Mouse (Mus musculus) limb, embryonic 14.5 days (tissue): ENCODE data around the gene 9130008F23Rik. TPM values are rescaled to one million over a fixed set of nuclear protein-coding genes. Genes with fewer than 3 reads are reported as not detected.

Experiments used
- ATAC-seq: fragments of 200-750 bp; cut with Nextera tagmentation; 2 replicates; pipeline ENCODE4 v1.8.0; 2017; ENCODE audit warnings: low read depth, moderate number of reproducible peaks, moderate TSS enrichment; ENCODE audit not compliant: low FRiP score
- DNase-seq: peaks from one replicate; pipeline ENCODE4 v3.0.0-alpha.2; 2015; ENCODE audit warnings: low spot score
- H3K27ac ChIP-seq: fragments of 300-500 bp; sonication (generic); replicated peaks from 2 replicates; pipeline ENCODE4 v1.5.1; 2014; ENCODE audit warnings: low read depth, mild to moderate bottlenecking, low read length, moderate library complexity, mixed read lengths
- H3K27me3 ChIP-seq: fragments of 300-500 bp; sonication (generic); 2 replicates; pipeline ENCODE4 v1.6.1; 2014; ENCODE audit warnings: low read length, mixed read lengths; ENCODE audit not compliant: control insufficient read depth, insufficient read depth
- H3K36me3 ChIP-seq: fragments of 300-500 bp; sonication (generic); 2 replicates; pipeline ENCODE4 v1.6.1; 2014; ENCODE audit warnings: mild to moderate bottlenecking, low read length, moderate library complexity, mixed read lengths; ENCODE audit not compliant: control insufficient read depth, insufficient read depth
- H3K4me1 ChIP-seq: fragments of 300-500 bp; sonication (generic); 2 replicates; pipeline ENCODE4 v1.6.1; 2014; ENCODE audit warnings: antibody characterized with exemption, low read length, mixed read lengths; ENCODE audit not compliant: control insufficient read depth, insufficient read depth
- H3K4me2 ChIP-seq: fragments of 300-500 bp; sonication (generic); replicated peaks from 2 replicates; pipeline ENCODE4 v1.6.1; 2014; ENCODE audit warnings: low read depth, mild to moderate bottlenecking, low read length, moderate library complexity; ENCODE audit not compliant: severe bottlenecking
- H3K4me3 ChIP-seq: fragments of 300-500 bp; sonication (generic); replicated peaks from 2 replicates; pipeline ENCODE4 v1.5.1; 2014; ENCODE audit warnings: low read length
- H3K9ac ChIP-seq: fragments of 300-500 bp; sonication (generic); 2 replicates; pipeline ENCODE4 v1.6.1; 2014; ENCODE audit warnings: mild to moderate bottlenecking, low read depth, low read length, moderate library complexity; ENCODE audit not compliant: severe bottlenecking
- H3K9me3 ChIP-seq: fragments of 300-500 bp; sonication (generic); 2 replicates; pipeline ENCODE4 v1.6.1; 2016; ENCODE audit warnings: low read length; ENCODE audit not compliant: control insufficient read depth
- POLR2A ChIP-seq: fragments of 200-500 bp; IDR thresholded peaks from 2 replicates; pipeline ENCODE4 v1.8.0; 2012; ENCODE audit warnings: inconsistent platforms, mild to moderate bottlenecking, moderate library complexity, borderline replicate concordance; ENCODE audit not compliant: insufficient read depth, insufficient read length; ENCODE audit errors: extremely low read depth
- WGBS: fragments of 180-500 bp; shearing (Covaris S2); extraction: QIAGEN DNeasy Blood & Tissue Kit; methylation state at CpG from one replicate; pipeline ENCODE4 v1.1.7; 2014; 5-methylcytosine and 5-hydroxymethylcytosine counted together
- polyA plus RNA-seq, 2 experiments: library from polyadenylated mRNA; depleted of rRNA in 1 of 2; stranded (reverse) in 1 of 2; unstranded in 1 of 2; fragments of >200 nt; fragmentation: Nextera tagmentation in 1 of 2; extraction: Ambion mirVana in 1 of 2; gene quantifications; 2 replicates each; pipeline versions ENCODE4 v1.2.1 to v1.2.3; 2012 to 2014

The 9130008F23Rik gene
- polyA plus RNA-seq, 2 experiments, result 1.9 to 3.0 TPM

GRCm38 (mm10) chr17:40831870-40832269, 48.5 kb downstream of the 9130008F23Rik start:
- DNase-seq (no peak), ATAC-seq (no peak)
- no peak overlapping the region for H3K27ac ChIP-seq
- no peak overlapping the region for H3K4me2 ChIP-seq
- H3K4me1 ChIP-seq, result no peaks in the 10 kb centered on the region
- H3K9me3 ChIP-seq, result no peaks in the 10 kb centered on the region
- no peak overlapping the region for H3K9ac ChIP-seq
- H3K4me3 ChIP-seq, result no peak overlapping the region
- WGBS, result 51% methylated on average over 2 of the region's 2 CpGs
- no peaks in the 10 kb centered on the region for H3K27me3 ChIP-seq
- H3K36me3 ChIP-seq, result no peaks in the 10 kb centered on the region
- no peak for TF ChIP-seq POLR2A

Other genes starting within 250 kb of the 9130008F23Rik start
- gene Esp3, start 248.5 kb downstream of the 9130008F23Rik start, polyA plus RNA-seq (2012; rRNA removed), result not detected in 2 replicates
- gene Esp3, start 248.5 kb downstream of the 9130008F23Rik start, polyA plus RNA-seq (2014; fragmentation: Nextera tagmentation; extraction: Ambion mirVana), result not detected in 2 replicates
- gene Esp1, start 153.4 kb downstream of the 9130008F23Rik start, polyA plus RNA-seq (2012; rRNA removed), result not detected in 2 replicates
- gene Esp1, start 153.4 kb downstream of the 9130008F23Rik start, polyA plus RNA-seq (2014; fragmentation: Nextera tagmentation; extraction: Ambion mirVana), result not detected in 2 replicates
- gene Crisp2, start 73.6 kb downstream of the 9130008F23Rik start, polyA plus RNA-seq (2012; rRNA removed), result 0.04 TPM in 1 of 2 replicates, not detected in the other
- gene Crisp2, start 73.6 kb downstream of the 9130008F23Rik start, polyA plus RNA-seq (2014; fragmentation: Nextera tagmentation; extraction: Ambion mirVana), result not detected in 2 replicates
- 0.28 and 0.31 TPM in 2 replicates for gene Rhag, start 69.4 kb downstream of the 9130008F23Rik start, polyA plus RNA-seq (2012; rRNA removed)
- 0.46 and 0.48 TPM in 2 replicates for gene Rhag, start 69.4 kb downstream of the 9130008F23Rik start, polyA plus RNA-seq (2014; fragmentation: Nextera tagmentation; extraction: Ambion mirVana)
- 0.20 TPM in 2 replicates for gene Glyatl3, start 33.8 kb upstream of the 9130008F23Rik start, polyA plus RNA-seq (2012; rRNA removed)
- gene Glyatl3, start 33.8 kb upstream of the 9130008F23Rik start, polyA plus RNA-seq (2014; fragmentation: Nextera tagmentation; extraction: Ambion mirVana), result 0.21 TPM in 1 of 2 replicates, not detected in the other
- 17.0 and 18.2 TPM in 2 replicates for gene Mut, start 54.1 kb upstream of the 9130008F23Rik start, polyA plus RNA-seq (2012; rRNA removed)
- gene Mut, start 54.1 kb upstream of the 9130008F23Rik start, polyA plus RNA-seq (2014; fragmentation: Nextera tagmentation; extraction: Ambion mirVana), result 31.6 and 38.5 TPM in 2 replicates
- gene Cenpq, start 54.5 kb upstream of the 9130008F23Rik start, polyA plus RNA-seq (2012; rRNA removed), result 12.4 and 17.3 TPM in 2 replicates
- gene Cenpq, start 54.5 kb upstream of the 9130008F23Rik start, polyA plus RNA-seq (2014; fragmentation: Nextera tagmentation; extraction: Ambion mirVana), result 22.6 and 23.2 TPM in 2 replicates